Mouse (Mus musculus) mesoderm, embryonic 11.5 days (tissue): ENCODE data around the gene Ankrd63.

Experiments used
- DNase-seq: peaks from one replicate; pipeline ENCODE4 v3.0.0-alpha.2; 2012; ENCODE audit warnings: low read depth, low spot score

Ankrd63 gene

GRCm38 (mm10) chr2:118726873-118727272 lies 23.1 kb upstream of the Ankrd63 start:
- no peak for DNase-seq

GRCm38 (mm10) chr2:118725511-118725910 lies 21.7 kb upstream of the Ankrd63 start:
- no peak for DNase-seq

DNA sequence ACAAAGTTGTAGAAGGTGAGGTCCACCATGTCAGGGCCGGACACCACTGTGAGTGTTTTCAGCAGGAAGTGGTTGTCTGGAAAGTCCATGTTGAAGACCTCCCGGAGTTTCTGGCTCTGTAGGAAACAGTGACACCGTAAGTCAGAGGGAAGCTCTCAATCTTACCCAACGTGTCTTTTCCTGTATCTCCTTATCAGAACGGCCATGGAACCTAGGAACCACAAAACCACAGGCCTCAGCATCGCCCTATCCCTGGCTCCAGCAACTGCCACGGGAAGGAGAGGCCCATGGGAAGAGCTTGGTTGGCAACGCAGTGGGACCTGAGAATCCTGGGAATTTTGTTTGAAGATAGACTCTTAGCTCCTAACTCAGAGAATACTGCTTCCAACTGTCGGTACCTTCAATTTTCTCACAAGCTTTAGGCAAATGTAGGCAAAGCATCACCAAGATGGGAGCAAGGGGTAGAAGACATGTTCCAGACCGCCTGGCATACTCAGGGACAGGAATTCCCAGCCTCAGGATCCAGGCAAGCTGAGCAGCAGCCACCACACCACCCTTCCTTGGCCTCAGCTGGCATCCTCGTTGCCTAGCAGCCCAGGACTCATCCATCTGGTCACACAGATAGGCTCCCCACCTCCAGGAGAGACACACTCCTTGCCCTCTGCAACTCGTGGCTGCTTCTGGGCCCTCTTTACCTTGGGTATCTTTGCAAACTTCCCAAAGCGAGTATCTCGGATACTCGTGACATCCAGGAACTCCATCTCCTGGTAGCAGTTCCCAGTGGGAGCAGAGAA lies 20.1 kb upstream of the Ankrd63 start:
- DNase-seq = no peak

DNA sequence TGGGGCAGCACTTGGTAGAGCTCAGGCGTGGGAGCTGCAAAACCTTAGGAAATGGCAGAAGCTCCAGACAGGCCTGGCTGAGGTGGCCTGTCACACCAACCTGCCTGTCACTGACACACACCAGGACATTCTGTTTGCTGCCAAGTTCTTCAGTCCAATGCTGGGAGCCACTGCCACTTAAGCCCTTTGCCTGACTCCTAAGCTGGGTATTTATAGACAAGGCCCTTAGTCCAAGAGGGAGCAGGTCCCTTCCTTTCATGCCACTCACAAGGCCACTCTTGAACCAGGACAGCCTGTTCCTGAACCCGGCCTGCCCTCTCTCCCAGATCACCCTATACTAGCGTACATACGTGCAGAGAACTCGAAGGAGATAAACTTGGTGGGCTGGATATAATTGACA lies 12.9 kb upstream of the Ankrd63 start:
- no peak for DNase-seq

DNA sequence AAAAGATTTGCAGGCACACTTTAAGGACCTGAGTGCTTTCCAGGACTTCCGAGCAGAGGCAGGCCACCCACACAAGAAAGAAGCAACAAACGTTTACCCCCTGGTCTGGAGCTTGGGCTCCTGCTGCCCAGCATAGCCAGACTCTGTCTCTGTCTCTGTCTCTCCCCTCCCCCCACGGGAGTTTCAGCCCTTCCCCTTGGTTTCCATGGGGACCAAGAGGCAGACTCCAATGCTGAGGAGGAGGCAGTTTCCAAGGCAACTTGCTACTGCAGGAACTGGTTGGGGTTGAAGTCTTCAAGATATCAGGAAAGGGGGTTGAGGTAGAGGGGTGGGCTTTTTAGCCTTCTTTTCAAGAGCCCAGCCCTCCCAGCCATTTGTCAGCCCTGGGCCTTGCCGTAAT lies 10.5 kb upstream of the Ankrd63 start:
- DNase-seq = no peak

DNA sequence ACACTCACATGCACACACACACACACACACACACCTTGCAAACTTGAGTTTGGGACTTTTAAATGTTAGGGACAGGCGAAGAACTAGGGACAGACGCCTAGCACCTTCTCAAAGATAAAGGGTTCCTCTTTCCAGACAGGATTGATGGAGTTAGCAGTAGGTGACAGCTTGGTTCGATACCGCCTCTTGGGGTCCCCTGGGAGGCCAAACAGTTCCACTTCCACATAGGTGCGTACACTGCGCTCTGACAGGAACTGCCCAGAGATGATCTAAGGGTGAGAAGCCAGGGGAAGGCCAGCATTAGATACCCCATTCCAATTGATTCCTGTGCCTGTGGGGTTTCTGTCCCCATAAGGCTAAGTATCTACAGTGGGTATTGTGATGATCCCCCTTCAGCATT lies 9.9 kb upstream of the Ankrd63 start:
- DNase-seq = no peak

DNA sequence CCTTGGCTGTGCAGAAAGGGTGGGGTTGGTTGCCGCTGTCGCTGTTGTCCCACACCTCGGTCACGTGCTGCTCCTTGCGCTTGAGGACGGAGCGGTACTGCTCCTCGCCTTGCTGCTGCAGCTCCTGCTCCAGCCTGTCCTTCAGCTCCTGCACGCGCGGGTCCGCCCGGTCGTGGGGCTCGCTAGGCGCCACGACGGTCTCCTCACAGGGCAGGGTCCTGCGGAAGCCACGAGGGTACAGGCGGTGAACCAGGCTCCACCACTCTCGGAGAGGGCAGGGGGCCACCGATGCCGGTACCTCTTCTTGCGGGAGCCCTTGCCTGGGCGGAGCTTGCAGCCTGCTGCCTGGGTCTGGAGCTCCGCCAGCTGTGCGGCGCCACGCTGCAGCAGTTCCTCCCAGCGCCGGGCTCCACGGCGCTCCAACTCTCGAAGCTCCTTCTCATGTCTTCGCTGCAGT lies 7.3 kb upstream of the Ankrd63 start:
- DNase-seq = peak; percentile 49

- no peak for DNase-seq
These were observed 6.0 kb upstream of the Ankrd63 start for GRCm38 (mm10) chr2:118709655-118710221.

DNA sequence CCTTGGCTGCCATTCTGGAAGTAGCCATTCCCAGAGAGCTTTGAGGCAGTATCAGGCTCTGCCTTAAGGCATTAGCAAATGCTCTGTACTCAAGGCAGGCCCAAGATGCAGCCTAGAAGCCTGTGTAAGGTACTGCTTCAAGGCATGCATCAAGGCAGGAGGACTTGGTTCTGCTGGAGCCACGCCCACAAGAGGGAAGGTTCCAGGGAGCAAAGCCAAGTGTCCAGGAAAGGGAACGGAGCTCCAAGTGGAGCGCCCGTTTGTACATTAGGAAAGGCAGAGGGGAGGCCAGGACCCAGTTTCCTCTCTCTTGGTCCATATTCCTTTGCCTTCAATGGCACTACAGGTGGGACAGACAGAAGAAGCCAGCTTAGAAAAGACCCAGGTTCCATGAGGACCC lies 4.7 kb upstream of the Ankrd63 start:
- DNase-seq = no peak

- DNase-seq = no peak
These were observed 2.7 kb upstream of the Ankrd63 start for GRCm38 (mm10) chr2:118706436-118706835.

GRCm38 (mm10) chr2:118702883-118703761 lies 641 bp downstream of the Ankrd63 start:
- DNase-seq = peak; percentile 43

- DNase-seq = no peak
These were observed 1.5 kb downstream of the Ankrd63 start for GRCm38 (mm10) chr2:118701971-118702882.

- DNase-seq = no peak
These were observed 2.6 kb downstream of the Ankrd63 start for GRCm38 (mm10) chr2:118701161-118701560.

- peak; percentile 87 for DNase-seq
These were observed 3.3 kb downstream of the Ankrd63 start for GRCm38 (mm10) chr2:118700179-118701062.

DNA sequence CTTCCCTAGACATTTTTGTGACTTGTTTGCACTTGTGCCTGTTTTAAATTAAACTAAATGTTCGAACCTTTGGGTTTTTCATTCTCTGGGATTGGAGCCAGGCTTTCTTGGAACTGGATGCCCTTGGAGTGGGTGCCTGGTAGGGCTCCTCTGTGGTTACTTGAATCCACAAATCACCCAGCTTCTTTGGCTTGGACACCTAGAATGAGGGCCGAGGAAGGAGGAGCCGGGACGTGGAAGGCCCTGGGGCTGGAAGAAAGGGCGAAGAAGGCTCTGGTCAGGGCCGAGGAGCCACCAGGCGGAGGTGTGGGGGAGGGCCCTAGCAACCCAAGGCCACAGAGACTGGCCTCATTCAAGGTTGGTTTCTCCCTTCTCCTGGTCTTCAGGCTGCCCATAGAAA lies 5.8 kb downstream of the Ankrd63 start:
- DNase-seq = no peak

- DNase-seq = no peak
These were observed 6.4 kb downstream of the Ankrd63 start for GRCm38 (mm10) chr2:118697311-118697877.

- DNase-seq = no peak
These were observed 7.1 kb downstream of the Ankrd63 start for GRCm38 (mm10) chr2:118696451-118697308.

GRCm38 (mm10) chr2:118695677-118696232 lies 8.0 kb downstream of the Ankrd63 start:
- peak; percentile 78 for DNase-seq
